Mouse (Mus musculus) liver, embryonic 11.5 days (tissue): Measurements from ENCODE around the gene Srsf5. TPM values are rescaled to one million over a fixed set of nuclear protein-coding genes. Genes with fewer than 3 reads are reported as not detected.
A peak's percentile ranks its signal among the peaks of the same experiment; 100 is the strongest.
"Not testable (repeated sequence)": the region's sequence is repeated elsewhere in the genome, so short reads cannot be mapped to it uniquely, and the experiment has no call there.

Experiments
- ATAC-seq: fragments of 200-750 bp; cut with Nextera tagmentation; replicated peaks from 2 replicates; pipeline ENCODE4 v1.8.0; 2017; ENCODE audit warnings: moderate number of reproducible peaks, mild to moderate bottlenecking, moderate TSS enrichment, moderate library complexity; ENCODE audit not compliant: low FRiP score
- DNase-seq: peaks from one replicate; pipeline ENCODE4 v3.0.0-alpha.2; 2017; ENCODE audit warnings: low spot score
- H3K27ac ChIP-seq: fragments of 300-500 bp; sonication (generic); 2 replicates; pipeline ENCODE4 v1.5.1; 2014; ENCODE audit warnings: mild to moderate bottlenecking, low read depth, low read length, control low read depth
- H3K27me3 ChIP-seq: fragments of 300-500 bp; sonication (generic); replicated peaks from 2 replicates; pipeline ENCODE4 v1.6.1; 2014; ENCODE audit warnings: low read length, mixed read lengths; ENCODE audit not compliant: control insufficient read depth, insufficient read depth
- H3K36me3 ChIP-seq: fragments of 300-500 bp; sonication (generic); 2 replicates; pipeline ENCODE4 v1.6.1; 2014; ENCODE audit warnings: mild to moderate bottlenecking, low read length, moderate library complexity, mixed read lengths; ENCODE audit not compliant: control insufficient read depth, insufficient read depth
- H3K4me1 ChIP-seq: fragments of 300-500 bp; sonication (generic); replicated peaks from 2 replicates; pipeline ENCODE4 v1.6.1; 2014; ENCODE audit warnings: low read length, mixed read lengths; ENCODE audit not compliant: control insufficient read depth, insufficient read depth
- H3K4me2 ChIP-seq: fragments of 300-500 bp; sonication (generic); 2 replicates; pipeline ENCODE4 v1.6.1; 2014; ENCODE audit warnings: mild to moderate bottlenecking, control low read depth, moderate library complexity
- H3K4me3 ChIP-seq: fragments of 300-500 bp; sonication (generic); 2 replicates; pipeline ENCODE4 v1.5.1; 2014; ENCODE audit warnings: low read depth, low read length, control low read depth
- H3K9ac ChIP-seq: fragments of 300-500 bp; sonication (generic); 2 replicates; pipeline ENCODE4 v1.6.1; 2014; ENCODE audit warnings: low read depth, low read length, control low read depth
- H3K9me3 ChIP-seq: fragments of 300-500 bp; sonication (generic); 2 replicates; pipeline ENCODE4 v1.6.1; 2016; ENCODE audit warnings: low read length, inconsistent platforms, mixed read lengths; ENCODE audit not compliant: control insufficient read depth
- WGBS: fragments of 180-500 bp; shearing (Covaris S2); extraction: QIAGEN DNeasy Blood & Tissue Kit; methylation state at CpG from one replicate; pipeline ENCODE4 v1.1.7; 2014; 5-methylcytosine and 5-hydroxymethylcytosine counted together
- polyA plus RNA-seq: library from polyadenylated mRNA; unstranded; fragments of >200 nt; fragmentation: Nextera tagmentation; extraction: Ambion mirVana; gene quantifications from 2 replicates; pipeline ENCODE4 v1.2.1, GENCODE M21; 2014

Srsf5 gene
- polyA plus RNA-seq, 1 experiment from 2014 or later: 423 TPM

DNA sequence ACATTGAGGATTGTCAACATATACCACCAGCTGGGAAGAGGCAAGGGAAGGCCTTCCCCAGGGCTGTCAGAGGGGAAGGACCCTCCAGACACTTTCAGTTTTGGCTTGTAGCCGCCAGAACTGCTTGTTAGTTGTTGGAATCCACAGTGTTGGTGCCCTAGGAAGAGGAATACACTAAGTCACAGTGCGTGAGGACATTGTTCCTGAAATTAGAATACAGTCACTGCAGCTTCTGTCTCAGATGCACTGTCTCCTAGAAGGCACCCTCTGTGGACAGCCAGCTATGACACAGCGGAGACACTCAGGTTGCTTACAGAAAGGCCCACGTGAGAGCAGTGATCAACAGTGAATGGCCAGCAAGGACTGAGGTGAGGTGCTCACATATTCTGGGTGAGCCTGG, 6.1 kb upstream of the Srsf5 start:
- H3K4me2 ChIP-seq: no peak overlapping the region
- no peaks in the 10 kb centered on the region for H3K36me3 ChIP-seq
- H3K4me1 ChIP-seq: peaks cover 20% of the 10 kb centered on the region
- peak overlapping the region; percentile 2; the same call in 1 of the 2 replicates for H3K27ac ChIP-seq
- H3K9me3 ChIP-seq: no peaks in the 10 kb centered on the region
- no peak overlapping the region for H3K4me3 ChIP-seq
- no peaks in the 10 kb centered on the region for H3K27me3 ChIP-seq
- DNase-seq (no peak), ATAC-seq (no peak)
- 73% methylated on average over 4 of the region's 4 CpGs for WGBS
- H3K9ac ChIP-seq: 0 out of 2 replicates have a peak overlapping the region, but pooled peaks have one; percentile 11

- Histone ChIP-seq H3K4me3 (no peak overlapping the region), H3K9ac (no peak overlapping the region), H3K4me2 (no peak overlapping the region), H3K27me3 (no peaks in the 10 kb centered on the region), H3K9me3 (no peaks in the 10 kb centered on the region), H3K36me3 (peaks cover 6% of the 10 kb centered on the region; the same call in 1 of the 2 replicates), H3K4me1 (peaks cover 23% of the 10 kb centered on the region), H3K27ac (no peak overlapping the region)
- DNase-seq: no peak
- no peak for ATAC-seq
- WGBS: 97% methylated on average over 3 of the region's 3 CpGs
Observed at GRCm38 (mm10) chr12:80941886-80942285, 3.4 kb upstream of the Srsf5 start.

DNA sequence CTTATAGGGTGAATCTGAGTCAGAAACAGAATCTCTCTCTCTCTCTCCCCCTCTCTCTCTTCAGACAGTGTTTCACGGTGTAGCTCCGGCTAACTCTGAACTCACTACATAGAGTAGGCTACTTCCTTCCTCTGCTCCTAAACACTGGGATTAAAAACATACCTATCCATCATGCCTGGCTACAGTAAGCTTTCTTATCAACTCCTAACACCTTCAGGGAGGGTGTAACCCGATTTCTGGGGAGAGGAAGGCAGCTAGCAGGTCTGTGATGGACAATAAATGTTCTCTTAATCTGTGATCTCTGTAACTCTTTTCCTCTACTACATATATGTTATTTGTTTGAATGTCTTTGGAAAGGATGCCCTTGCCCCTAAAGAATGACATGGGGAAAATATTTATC, 1.9 kb upstream of the Srsf5 start:
- H3K4me2 ChIP-seq: peak overlapping the region; percentile 23; the same call in 1 of the 2 replicates
- peaks cover 30% of the 10 kb centered on the region for H3K4me1 ChIP-seq
- H3K9me3 ChIP-seq: no peaks in the 10 kb centered on the region
- no peaks in the 10 kb centered on the region for H3K27me3 ChIP-seq
- H3K9ac ChIP-seq: no peak overlapping the region
- 52% methylated on average over 3 of the region's 3 CpGs for WGBS
- H3K36me3 ChIP-seq: peaks cover 17% of the 10 kb centered on the region
- ATAC-seq (peak; percentile 44), DNase-seq (no peak)
- H3K27ac ChIP-seq: peak overlapping the region; percentile 63
- no peak overlapping the region for H3K4me3 ChIP-seq

- H3K4me2 ChIP-seq: peak overlapping the region; percentile 51
Observed at GRCm38 (mm10) chr12:80944204-80944603, 1.1 kb upstream of the Srsf5 start.

DNA sequence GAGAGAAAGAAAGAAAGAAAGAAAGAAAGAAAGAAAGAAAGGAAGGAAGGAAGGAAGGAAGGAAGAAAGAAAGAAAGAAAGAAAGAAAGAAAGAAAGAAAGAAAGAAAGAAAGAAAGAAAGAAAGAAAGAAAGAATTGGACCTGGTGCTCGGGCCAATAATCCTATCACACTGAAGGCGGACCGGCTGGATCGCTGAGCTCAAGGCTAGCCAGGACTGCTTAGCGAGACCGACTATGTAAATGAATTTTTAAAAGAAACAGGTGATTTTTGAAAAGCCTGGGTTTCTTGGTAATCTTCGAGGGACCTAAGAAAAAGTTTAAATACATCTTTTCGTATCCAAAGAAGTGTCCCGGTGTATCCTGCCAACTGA, 356 bp upstream of the Srsf5 start:
- WGBS: 1% methylated on average over 9 of the region's 9 CpGs
- peak; percentile 29; the same call in 1 of the 2 replicates for ATAC-seq
- peak overlapping the region; percentile 99 for H3K9ac ChIP-seq
- DNase-seq, H3K27me3 ChIP-seq, H3K9me3 ChIP-seq: not testable (repeated sequence)
- H3K36me3 ChIP-seq: peaks cover 27% of the 10 kb centered on the region
- H3K4me3 ChIP-seq: peak overlapping the region; percentile 99
- H3K27ac ChIP-seq: peak overlapping the region; percentile 99
- H3K4me1 ChIP-seq: peaks cover 22% of the 10 kb centered on the region
- peak overlapping the region; percentile 51 for H3K4me2 ChIP-seq

More at GRCm38 (mm10) chr12:80944204-80944603, 1.1 kb upstream of the Srsf5 start:
- ATAC-seq (no peak), DNase-seq (no peak)
- Histone ChIP-seq H3K9ac (no peak overlapping the region), H3K9me3 (no peaks in the 10 kb centered on the region), H3K36me3 (peaks cover 23% of the 10 kb centered on the region), H3K27me3 (no peaks in the 10 kb centered on the region), H3K4me1 (peaks cover 25% of the 10 kb centered on the region), H3K27ac (no peak overlapping the region; the same call in 1 of the 2 replicates), H3K4me3 (peak overlapping the region; percentile 99; the same call in 1 of the 2 replicates)
- WGBS: 70% methylated on average over 4 of the region's 4 CpGs

DNA sequence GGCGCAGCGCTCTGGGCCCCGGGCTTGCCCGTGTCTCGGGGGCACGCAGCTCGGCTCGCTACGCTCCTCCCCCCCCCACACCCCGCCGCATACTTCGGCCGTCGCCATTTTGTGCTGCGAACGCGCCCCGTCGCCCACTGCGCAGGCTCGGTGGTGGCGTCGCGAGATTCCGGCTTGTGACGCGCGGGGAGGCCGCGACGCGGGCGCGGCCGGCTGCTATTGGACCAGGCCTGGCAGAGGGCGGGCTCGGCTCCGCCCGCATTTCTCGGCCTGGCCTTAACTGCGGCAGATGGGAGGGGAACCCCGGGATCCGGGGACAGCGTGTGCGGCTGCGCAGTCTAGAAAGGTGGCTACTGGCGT, 672 bp downstream of the Srsf5 start:
- H3K4me1 ChIP-seq: peaks cover 24% of the 10 kb centered on the region
- WGBS: under 1% methylated on average over 47 of the region's 47 CpGs
- peak; percentile 94 for ATAC-seq

DNA sequence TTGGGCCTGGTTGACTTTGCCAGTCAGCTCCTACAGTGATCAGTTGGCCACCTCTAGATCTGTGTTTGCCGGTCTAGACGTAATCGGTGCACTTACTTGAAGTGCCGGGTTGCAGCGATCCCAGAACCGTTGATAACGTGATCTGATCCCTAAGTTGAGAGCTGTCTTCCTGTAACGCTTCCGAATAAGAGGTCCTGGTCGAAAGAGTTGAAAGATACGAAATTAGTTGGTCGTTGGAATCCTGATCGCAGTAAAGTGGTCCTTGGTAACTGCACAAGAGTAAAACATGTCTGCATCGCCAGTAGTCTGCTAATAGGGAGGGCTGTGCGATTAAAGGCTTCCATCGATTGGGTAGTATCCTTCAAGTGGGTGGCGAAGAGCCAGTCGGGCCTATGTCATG, 2.9 kb downstream of the Srsf5 start:
- 93% methylated on average over 18 of the region's 18 CpGs for WGBS
- Histone ChIP-seq H3K9ac (no peak overlapping the region), H3K36me3 (peaks cover 44% of the 10 kb centered on the region), H3K4me1 (peaks cover 22% of the 10 kb centered on the region), H3K27me3 (no peaks in the 10 kb centered on the region), H3K27ac (no peak overlapping the region), H3K4me2 (no peak overlapping the region; the same call in 1 of the 2 replicates), H3K9me3 (no peaks in the 10 kb centered on the region), H3K4me3 (no peak overlapping the region)
- ATAC-seq: no peak
- DNase-seq: no peak

More for the DNA sequence above, 672 bp downstream of the Srsf5 start:
- no peaks in the 10 kb centered on the region for H3K9me3 ChIP-seq
- H3K9ac ChIP-seq: peak overlapping the region; percentile 99
- peaks cover 32% of the 10 kb centered on the region for H3K36me3 ChIP-seq
- DNase-seq: peak; percentile 92
- peak overlapping the region; percentile 99 for H3K4me3 ChIP-seq
- H3K27ac ChIP-seq: peak overlapping the region; percentile 99
- H3K4me2 ChIP-seq: peak overlapping the region; percentile 91
- no peaks in the 10 kb centered on the region for H3K27me3 ChIP-seq

DNA sequence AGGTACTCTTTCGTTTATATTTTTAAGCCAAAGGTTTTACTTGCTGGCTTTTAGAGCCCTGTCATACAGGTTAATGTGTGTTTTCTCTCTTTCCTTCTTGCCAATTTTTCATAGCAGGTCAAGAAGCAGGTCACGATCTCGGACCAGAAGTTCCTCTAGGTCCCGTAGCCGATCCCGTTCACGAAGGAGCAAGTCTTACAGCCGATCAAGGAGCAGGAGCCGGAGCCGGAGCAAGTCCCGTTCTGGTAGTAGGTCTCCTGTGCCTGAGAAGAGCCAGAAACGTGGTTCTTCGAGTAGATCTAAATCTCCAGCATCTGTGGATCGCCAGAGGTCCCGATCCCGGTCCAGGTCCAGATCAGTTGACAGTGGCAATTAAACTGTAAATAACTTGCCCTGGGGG, 4.3 kb downstream of the Srsf5 start:
- H3K4me2 ChIP-seq, ATAC-seq, H3K9me3 ChIP-seq, H3K27me3 ChIP-seq, H3K9ac ChIP-seq, H3K4me3 ChIP-seq, H3K27ac ChIP-seq, DNase-seq: not testable (repeated sequence)
- peaks cover 52% of the 10 kb centered on the region for H3K36me3 ChIP-seq
- peaks cover 14% of the 10 kb centered on the region; the same call in 1 of the 2 replicates for H3K4me1 ChIP-seq
- WGBS: 93% methylated on average over 15 of the region's 16 CpGs

GRCm38 (mm10) chr12:80951640-80952219, 6.4 kb downstream of the Srsf5 start:
- H3K4me2 ChIP-seq: no peak overlapping the region
- DNase-seq (no peak), ATAC-seq (no peak)
- 93% methylated on average over 3 of the region's 3 CpGs for WGBS
- H3K4me3 ChIP-seq: no peak overlapping the region
- no peak overlapping the region for H3K27ac ChIP-seq
- H3K36me3 ChIP-seq: peaks cover 59% of the 10 kb centered on the region
- H3K9ac ChIP-seq: no peak overlapping the region
- H3K9me3 ChIP-seq: no peaks in the 10 kb centered on the region
- peaks cover 12% of the 10 kb centered on the region; the same call in 1 of the 2 replicates for H3K4me1 ChIP-seq
- H3K27me3 ChIP-seq: no peaks in the 10 kb centered on the region
